Mouse (Mus musculus): ENCODE measurements around the gene Tgm6. TPM values are rescaled to one million over a fixed set of nuclear protein-coding genes. Genes with fewer than 3 reads are reported as not detected.

The Tgm6 gene
- polyA plus RNA-seq, 1 experiment from 2014 or later = not detected

GRCm38 (mm10) chr2:130155171-130155570 is 43.0 kb downstream of the Tgm6 start:
- H3K9me3 ChIP-seq = no peaks in the 10 kb centered on the region
- H3K4me2 ChIP-seq = no peak overlapping the region
- no peaks in the 10 kb centered on the region for H3K27me3 ChIP-seq
- H3K36me3 ChIP-seq = no peaks in the 10 kb centered on the region
- WGBS = 65% methylated on average over 3 of the region's 3 CpGs
- no peak overlapping the region for H3K4me3 ChIP-seq
- ATAC-seq (ENCODE audit: borderline replicate concordance, extremely low read depth, low FRiP score, low TSS enrichment) = no peak; the same call in 1 of the 2 replicates
- H3K4me1 ChIP-seq = no peaks in the 10 kb centered on the region
- no peak overlapping the region for H3K27ac ChIP-seq
- H3K9ac ChIP-seq = no peak overlapping the region

GRCm38 (mm10) chr2:130155851-130156250 is 43.6 kb downstream of the Tgm6 start:
- no peaks in the 10 kb centered on the region for H3K36me3 ChIP-seq
- H3K4me3 ChIP-seq = no peak overlapping the region
- H3K4me1 ChIP-seq = no peaks in the 10 kb centered on the region

GRCm38 (mm10) chr2:130157231-130158087 is 45.2 kb downstream of the Tgm6 start:
- Histone ChIP-seq H3K9ac (no peak overlapping the region), H3K27ac (no peak overlapping the region), H3K36me3 (no peaks in the 10 kb centered on the region), H3K4me2 (no peak overlapping the region), H3K9me3 (no peaks in the 10 kb centered on the region), H3K27me3 (no peaks in the 10 kb centered on the region), H3K4me1 (no peaks in the 10 kb centered on the region), H3K4me3 (no peak overlapping the region)
- no peak for ATAC-seq (ENCODE audit: borderline replicate concordance, extremely low read depth, low FRiP score, low TSS enrichment)
- WGBS = 68% methylated on average over 14 of the region's 14 CpGs

More at GRCm38 (mm10) chr2:130155851-130156250, 43.6 kb downstream of the Tgm6 start:
- H3K27ac ChIP-seq = no peak overlapping the region
- no peak overlapping the region for H3K4me2 ChIP-seq
- H3K9ac ChIP-seq = no peak overlapping the region
- H3K9me3 ChIP-seq = no peaks in the 10 kb centered on the region
- no peak for ATAC-seq (ENCODE audit: borderline replicate concordance, extremely low read depth, low FRiP score, low TSS enrichment)
- H3K27me3 ChIP-seq = no peaks in the 10 kb centered on the region

- no peaks in the 10 kb centered on the region for H3K27me3 ChIP-seq
- WGBS = 58% methylated on average over 4 of the region's 4 CpGs
- no peaks in the 10 kb centered on the region for H3K9me3 ChIP-seq
- no peak overlapping the region for H3K9ac ChIP-seq
- no peaks in the 10 kb centered on the region for H3K36me3 ChIP-seq
- H3K27ac ChIP-seq = no peak overlapping the region
- no peak for ATAC-seq (ENCODE audit: borderline replicate concordance, extremely low read depth, low FRiP score, low TSS enrichment)
- no peak overlapping the region for H3K4me2 ChIP-seq
- H3K4me3 ChIP-seq = no peak overlapping the region
- no peaks in the 10 kb centered on the region for H3K4me1 ChIP-seq
Measured at GRCm38 (mm10) chr2:130158088-130158437, 45.8 kb downstream of the Tgm6 start.

GRCm38 (mm10) chr2:130162701-130163100 is 50.5 kb downstream of the Tgm6 start:
- no peaks in the 10 kb centered on the region for H3K4me1 ChIP-seq
- no peak overlapping the region for H3K4me2 ChIP-seq
- H3K9me3 ChIP-seq = no peaks in the 10 kb centered on the region
- H3K36me3 ChIP-seq = peaks cover 7% of the 10 kb centered on the region; the same call in 1 of the 2 replicates
- ATAC-seq (ENCODE audit: borderline replicate concordance, extremely low read depth, low FRiP score, low TSS enrichment) = no peak
- WGBS = 75% methylated on average over 5 of the region's 5 CpGs
- H3K4me3 ChIP-seq = no peak overlapping the region
- H3K27ac ChIP-seq = no peak overlapping the region
- H3K27me3 ChIP-seq = no peaks in the 10 kb centered on the region
- no peak overlapping the region for H3K9ac ChIP-seq

GRCm38 (mm10) chr2:130166311-130167214 is 54.3 kb downstream of the Tgm6 start:
- 65% methylated on average over 9 of the region's 9 CpGs for WGBS
- no peak overlapping the region for H3K27ac ChIP-seq
- H3K27me3 ChIP-seq = no peaks in the 10 kb centered on the region
- no peaks in the 10 kb centered on the region for H3K4me1 ChIP-seq
- peak; percentile 42 for ATAC-seq (ENCODE audit: borderline replicate concordance, extremely low read depth, low FRiP score, low TSS enrichment)
- H3K4me2 ChIP-seq = no peak overlapping the region
- H3K36me3 ChIP-seq = peaks cover 37% of the 10 kb centered on the region
- H3K9ac ChIP-seq = no peak overlapping the region
- no peak overlapping the region for H3K4me3 ChIP-seq
- H3K9me3 ChIP-seq = no peaks in the 10 kb centered on the region

- Histone ChIP-seq H3K9me3 (no peaks in the 10 kb centered on the region), H3K27ac (no peak overlapping the region), H3K4me1 (no peaks in the 10 kb centered on the region), H3K27me3 (no peaks in the 10 kb centered on the region), H3K9ac (no peak overlapping the region), H3K36me3 (peaks cover 50% of the 10 kb centered on the region), H3K4me3 (no peak overlapping the region), H3K4me2 (no peak overlapping the region)
- 47% methylated on average over 3 of the region's 3 CpGs for WGBS
- no peak for ATAC-seq (ENCODE audit: borderline replicate concordance, extremely low read depth, low FRiP score, low TSS enrichment)
Measured at GRCm38 (mm10) chr2:130167861-130168260, 55.6 kb downstream of the Tgm6 start.

- ATAC-seq (ENCODE audit: borderline replicate concordance, extremely low read depth, low FRiP score, low TSS enrichment) = no peak
- Histone ChIP-seq H3K27ac (no peak overlapping the region), H3K4me2 (no peak overlapping the region), H3K4me1 (peaks cover 3% of the 10 kb centered on the region), H3K36me3 (peaks cover 86% of the 10 kb centered on the region), H3K9ac (no peak overlapping the region), H3K27me3 (no peaks in the 10 kb centered on the region), H3K4me3 (no peak overlapping the region), H3K9me3 (no peaks in the 10 kb centered on the region)
- 78% methylated on average over 2 of the region's 2 CpGs for WGBS
Measured at GRCm38 (mm10) chr2:130171674-130172073, 59.5 kb downstream of the Tgm6 start.

- H3K4me2 ChIP-seq = peak overlapping the region; percentile 66
- peak overlapping the region; percentile 80 for H3K4me3 ChIP-seq
- 63% methylated on average over 8 of the region's 8 CpGs for WGBS
- H3K9ac ChIP-seq = peak overlapping the region; percentile 99; the same call in 1 of the 2 replicates
- peaks cover 16% of the 10 kb centered on the region for H3K4me1 ChIP-seq
- no peak for ATAC-seq (ENCODE audit: borderline replicate concordance, extremely low read depth, low FRiP score, low TSS enrichment)
- no peaks in the 10 kb centered on the region for H3K27me3 ChIP-seq
- H3K36me3 ChIP-seq = peaks cover 53% of the 10 kb centered on the region
- H3K27ac ChIP-seq = no peak overlapping the region
- no peaks in the 10 kb centered on the region for H3K9me3 ChIP-seq
Measured at GRCm38 (mm10) chr2:130176820-130177219, 64.6 kb downstream of the Tgm6 start.

- Histone ChIP-seq H3K9me3 (no peaks in the 10 kb centered on the region), H3K4me2 (peak overlapping the region; percentile 66), H3K9ac (peak overlapping the region; percentile 99), H3K27ac (peak overlapping the region; percentile 87), H3K4me3 (peak overlapping the region; percentile 80), H3K4me1 (peaks cover 16% of the 10 kb centered on the region), H3K36me3 (peaks cover 38% of the 10 kb centered on the region), H3K27me3 (no peaks in the 10 kb centered on the region)
- WGBS = under 1% methylated on average over 11 of the region's 11 CpGs
- ATAC-seq (ENCODE audit: borderline replicate concordance, extremely low read depth, low FRiP score, low TSS enrichment) = no peak
Measured at GRCm38 (mm10) chr2:130178381-130178705, 66.1 kb downstream of the Tgm6 start.

GRCm38 (mm10) chr2:130178706-130179506 is 66.7 kb downstream of the Tgm6 start, which contains the start of gene Snrpb:
TSS of gene Snrpb (minus strand) at chr2:130179403.
- peak within 1 kb of the TSS; percentile 66 for H3K4me2 ChIP-seq
- peak within 1 kb of the TSS; percentile 87 for H3K27ac ChIP-seq
- H3K9ac ChIP-seq = peak within 1 kb of the TSS; percentile 99
- under 1% methylated on average over 81 of the region's 81 CpGs for WGBS
- peaks cover 16% of the 10 kb centered on the region for H3K4me1 ChIP-seq
- peak; percentile 91 for ATAC-seq (ENCODE audit: borderline replicate concordance, extremely low read depth, low FRiP score, low TSS enrichment)
- peaks cover 32% of the 10 kb centered on the region for H3K36me3 ChIP-seq
- H3K4me3 ChIP-seq = peak within 1 kb of the TSS; percentile 80
- H3K9me3 ChIP-seq = no peaks in the 10 kb centered on the region
- H3K27me3 ChIP-seq = no peaks in the 10 kb centered on the region

Measured in lung, embryonic 15.5 days (tissue).